Mouse (Mus musculus) midbrain, embryonic 12.5 days (tissue): ENCODE results near the gene Amz2. TPM values are rescaled to one million over a fixed set of nuclear protein-coding genes. Genes with fewer than 3 reads are reported as not detected.

Experiments used
- ATAC-seq: fragments of 200-750 bp; cut with Nextera tagmentation; 2 replicates; pipeline ENCODE4 v1.8.0; 2017; ENCODE audit warnings: low read depth, moderate TSS enrichment, moderate library complexity; ENCODE audit not compliant: low FRiP score
- H3K27ac ChIP-seq: fragments of 300-500 bp; sonication (generic); replicated peaks from 2 replicates; pipeline ENCODE4 v1.5.1; 2016; ENCODE audit warnings: mild to moderate bottlenecking
- H3K27me3 ChIP-seq: fragments of 300-500 bp; sonication (generic); 2 replicates; pipeline ENCODE4 v1.6.1; 2016; ENCODE audit warnings: mild to moderate bottlenecking
- H3K36me3 ChIP-seq: fragments of 300-500 bp; sonication (generic); 2 replicates; pipeline ENCODE4 v1.6.1; 2016
- H3K4me1 ChIP-seq: fragments of 300-500 bp; sonication (generic); 2 replicates; pipeline ENCODE4 v1.6.1; 2016
- H3K4me2 ChIP-seq: fragments of 300-500 bp; sonication (generic); replicated peaks from 2 replicates; pipeline ENCODE4 v1.6.1; 2016; ENCODE audit warnings: mild to moderate bottlenecking, moderate library complexity
- H3K4me3 ChIP-seq: fragments of 300-500 bp; sonication (generic); 2 replicates; pipeline ENCODE4 v1.5.1; 2016; ENCODE audit warnings: mild to moderate bottlenecking
- H3K9ac ChIP-seq: fragments of 300-500 bp; sonication (generic); replicated peaks from 2 replicates; pipeline ENCODE4 v1.6.1; 2016; ENCODE audit warnings: mild to moderate bottlenecking, moderate library complexity
- H3K9me3 ChIP-seq: fragments of 300-500 bp; sonication (generic); 2 replicates; pipeline ENCODE4 v1.6.1; 2016; ENCODE audit warnings: mild to moderate bottlenecking
- WGBS: fragments of 180-500 bp; shearing (Covaris S2); methylation state at CpG from one replicate; pipeline ENCODE4 v1.1.7; 2016; 5-methylcytosine and 5-hydroxymethylcytosine counted together
- polyA plus RNA-seq: library from polyadenylated mRNA; unstranded; fragments of >200 nt; fragmentation: Nextera tagmentation; extraction: Ambion mirVana; gene quantifications from 2 replicates; pipeline ENCODE4 v1.2.1, GENCODE M21; 2016

Amz2 gene
- polyA plus RNA-seq, 1 experiment from 2014 or later: 47.1 TPM

GRCm38 (mm10) chr11:109473171-109474085, 47.7 kb downstream of the Amz2 start, which contains the start of the genes Arsg and Slc16a6:
Gene Arsg, plus strand, starts transcription at chr11:109473374.
Gene Slc16a6, minus strand, starts transcription at chr11:109473598.
- Histone ChIP-seq H3K36me3 (no peaks in the 10 kb centered on the region), H3K4me3 (peak within 1 kb of the TSS; percentile 79), H3K9me3 (no peaks in the 10 kb centered on the region), H3K27ac (peak within 1 kb of the TSS; percentile 91), H3K4me1 (peaks cover 47% of the 10 kb centered on the region), H3K27me3 (peaks cover 25% of the 10 kb centered on the region), H3K9ac (peak within 1 kb of the TSS; percentile 94), H3K4me2 (peak within 1 kb of the TSS; percentile 83)
- peak; percentile 85 for ATAC-seq
- WGBS: under 1% methylated on average over 96 of the region's 111 CpGs

- Histone ChIP-seq H3K9ac (peak overlapping the region; percentile 94), H3K4me3 (peak overlapping the region; percentile 79), H3K9me3 (no peaks in the 10 kb centered on the region), H3K4me2 (peak overlapping the region; percentile 83), H3K27ac (peak overlapping the region; percentile 91), H3K36me3 (no peaks in the 10 kb centered on the region), H3K4me1 (peaks cover 47% of the 10 kb centered on the region), H3K27me3 (peaks cover 25% of the 10 kb centered on the region)
- peak; percentile 23 for ATAC-seq
- WGBS: 11% methylated on average over 14 of the region's 14 CpGs
Observed at GRCm38 (mm10) chr11:109474086-109474742, 48.5 kb downstream of the Amz2 start.

- peaks cover 47% of the 10 kb centered on the region for H3K4me1 ChIP-seq
- no peak for ATAC-seq
Observed at GRCm38 (mm10) chr11:109474836-109475235, 49.1 kb downstream of the Amz2 start.

GRCm38 (mm10) chr11:109475717-109476116, 50.0 kb downstream of the Amz2 start:
- H3K4me1 ChIP-seq: peaks cover 47% of the 10 kb centered on the region
- H3K4me2 ChIP-seq: 0 out of 2 replicates have a peak overlapping the region, but pooled peaks have one; percentile 4
- H3K4me3 ChIP-seq: no peak overlapping the region
- 67% methylated on average over 4 of the region's 4 CpGs for WGBS
- H3K9me3 ChIP-seq: no peaks in the 10 kb centered on the region
- no peaks in the 10 kb centered on the region for H3K36me3 ChIP-seq
- no peak overlapping the region for H3K9ac ChIP-seq
- no peak for ATAC-seq
- peaks cover 24% of the 10 kb centered on the region for H3K27me3 ChIP-seq
- peak overlapping the region; percentile 47; the same call in 1 of the 2 replicates for H3K27ac ChIP-seq

More at GRCm38 (mm10) chr11:109474836-109475235, 49.1 kb downstream of the Amz2 start:
- Histone ChIP-seq H3K36me3 (no peaks in the 10 kb centered on the region), H3K9me3 (no peaks in the 10 kb centered on the region), H3K27ac (no peak overlapping the region), H3K27me3 (peaks cover 25% of the 10 kb centered on the region), H3K4me2 (no peak overlapping the region), H3K4me3 (no peak overlapping the region), H3K9ac (no peak overlapping the region)
- 71% methylated on average over 13 of the region's 13 CpGs for WGBS

GRCm38 (mm10) chr11:109476241-109476640, 50.5 kb downstream of the Amz2 start:
- Histone ChIP-seq H3K4me3 (no peak overlapping the region), H3K9me3 (no peaks in the 10 kb centered on the region), H3K9ac (no peak overlapping the region), H3K36me3 (no peaks in the 10 kb centered on the region), H3K27me3 (peaks cover 22% of the 10 kb centered on the region), H3K4me1 (peaks cover 47% of the 10 kb centered on the region), H3K27ac (peak overlapping the region; percentile 47), H3K4me2 (peak overlapping the region; percentile 4; the same call in 1 of the 2 replicates)
- ATAC-seq: 0 out of 2 replicates have a peak, but pooled peaks have one; percentile 13
- 13% methylated on average over 2 of the region's 2 CpGs for WGBS

- Histone ChIP-seq H3K4me3 (no peak overlapping the region), H3K4me2 (peak overlapping the region; percentile 4; the same call in 1 of the 2 replicates), H3K36me3 (no peaks in the 10 kb centered on the region), H3K27ac (peak overlapping the region; percentile 47), H3K4me1 (peaks cover 43% of the 10 kb centered on the region), H3K27me3 (peaks cover 18% of the 10 kb centered on the region), H3K9ac (no peak overlapping the region), H3K9me3 (no peaks in the 10 kb centered on the region)
- 20% methylated on average over 6 of the region's 6 CpGs for WGBS
- ATAC-seq: no peak
Observed at GRCm38 (mm10) chr11:109476653-109477052, 50.9 kb downstream of the Amz2 start.

- H3K9me3 ChIP-seq: no peaks in the 10 kb centered on the region
- WGBS: 53% methylated on average over 16 of the region's 16 CpGs
- no peak overlapping the region for H3K27ac ChIP-seq
- H3K9ac ChIP-seq: no peak overlapping the region
- H3K4me2 ChIP-seq: no peak overlapping the region
- H3K27me3 ChIP-seq: peaks cover 11% of the 10 kb centered on the region
- no peak for ATAC-seq
- H3K4me1 ChIP-seq: peaks cover 35% of the 10 kb centered on the region
- H3K4me3 ChIP-seq: no peak overlapping the region
- no peaks in the 10 kb centered on the region for H3K36me3 ChIP-seq
Observed at GRCm38 (mm10) chr11:109477606-109478380, 52.0 kb downstream of the Amz2 start.

- Histone ChIP-seq H3K9ac (no peak overlapping the region), H3K9me3 (no peaks in the 10 kb centered on the region), H3K4me1 (peaks cover 27% of the 10 kb centered on the region), H3K36me3 (no peaks in the 10 kb centered on the region), H3K4me3 (no peak overlapping the region), H3K27ac (no peak overlapping the region), H3K27me3 (peaks cover 11% of the 10 kb centered on the region), H3K4me2 (no peak overlapping the region)
- WGBS: 41% methylated on average over 16 of the region's 16 CpGs
- ATAC-seq: no peak
Observed at GRCm38 (mm10) chr11:109479575-109480285, 54.0 kb downstream of the Amz2 start.

GRCm38 (mm10) chr11:109480440-109480839, 54.7 kb downstream of the Amz2 start:
- no peaks in the 10 kb centered on the region for H3K9me3 ChIP-seq
- H3K4me3 ChIP-seq: no peak overlapping the region
- H3K4me1 ChIP-seq: peaks cover 27% of the 10 kb centered on the region
- ATAC-seq: no peak
- peaks cover 11% of the 10 kb centered on the region for H3K27me3 ChIP-seq
- 78% methylated on average over 8 of the region's 8 CpGs for WGBS
- H3K9ac ChIP-seq: no peak overlapping the region
- H3K27ac ChIP-seq: no peak overlapping the region
- no peak overlapping the region for H3K4me2 ChIP-seq
- no peaks in the 10 kb centered on the region for H3K36me3 ChIP-seq

GRCm38 (mm10) chr11:109485398-109486045, 59.8 kb downstream of the Amz2 start:
- Histone ChIP-seq H3K27me3 (no peaks in the 10 kb centered on the region), H3K27ac (no peak overlapping the region), H3K9ac (no peak overlapping the region), H3K36me3 (no peaks in the 10 kb centered on the region), H3K4me3 (no peak overlapping the region), H3K4me2 (no peak overlapping the region), H3K4me1 (no peaks in the 10 kb centered on the region), H3K9me3 (no peaks in the 10 kb centered on the region)
- WGBS: 85% methylated on average over 15 of the region's 15 CpGs
- no peak for ATAC-seq
